Mouse (Mus musculus) midbrain, embryonic 12.5 days (tissue): Measurements from ENCODE around the gene Cd44. TPM values are rescaled to one million over a fixed set of nuclear protein-coding genes. Genes with fewer than 3 reads are reported as not detected.

ENCODE experiments used
- ATAC-seq: fragments of 200-750 bp; cut with Nextera tagmentation; 2 replicates; pipeline ENCODE4 v1.8.0; 2017; ENCODE audit warnings: low read depth, moderate TSS enrichment, moderate library complexity; ENCODE audit not compliant: low FRiP score
- H3K27ac ChIP-seq: fragments of 300-500 bp; sonication (generic); replicated peaks from 2 replicates; pipeline ENCODE4 v1.5.1; 2016; ENCODE audit warnings: mild to moderate bottlenecking
- H3K27me3 ChIP-seq: fragments of 300-500 bp; sonication (generic); 2 replicates; pipeline ENCODE4 v1.6.1; 2016; ENCODE audit warnings: mild to moderate bottlenecking
- H3K36me3 ChIP-seq: fragments of 300-500 bp; sonication (generic); 2 replicates; pipeline ENCODE4 v1.6.1; 2016
- H3K4me1 ChIP-seq: fragments of 300-500 bp; sonication (generic); 2 replicates; pipeline ENCODE4 v1.6.1; 2016
- H3K4me2 ChIP-seq: fragments of 300-500 bp; sonication (generic); replicated peaks from 2 replicates; pipeline ENCODE4 v1.6.1; 2016; ENCODE audit warnings: mild to moderate bottlenecking, moderate library complexity
- H3K4me3 ChIP-seq: fragments of 300-500 bp; sonication (generic); 2 replicates; pipeline ENCODE4 v1.5.1; 2016; ENCODE audit warnings: mild to moderate bottlenecking
- H3K9ac ChIP-seq: fragments of 300-500 bp; sonication (generic); replicated peaks from 2 replicates; pipeline ENCODE4 v1.6.1; 2016; ENCODE audit warnings: mild to moderate bottlenecking, moderate library complexity
- H3K9me3 ChIP-seq: fragments of 300-500 bp; sonication (generic); 2 replicates; pipeline ENCODE4 v1.6.1; 2016; ENCODE audit warnings: mild to moderate bottlenecking
- WGBS: fragments of 180-500 bp; shearing (Covaris S2); methylation state at CpG from one replicate; pipeline ENCODE4 v1.1.7; 2016; 5-methylcytosine and 5-hydroxymethylcytosine counted together
- polyA plus RNA-seq: library from polyadenylated mRNA; unstranded; fragments of >200 nt; fragmentation: Nextera tagmentation; extraction: Ambion mirVana; gene quantifications from 2 replicates; pipeline ENCODE4 v1.2.1, GENCODE M21; 2016

The Cd44 gene
- polyA plus RNA-seq, 1 experiment from 2014 or later: 3.0 TPM

- peaks cover 23% of the 10 kb centered on the region for H3K36me3 ChIP-seq
- no peak overlapping the region for H3K4me2 ChIP-seq
- no peak for ATAC-seq
- no peaks in the 10 kb centered on the region for H3K9me3 ChIP-seq
- 96% methylated on average over 1 of the region's 1 CpGs for WGBS
- H3K9ac ChIP-seq: no peak overlapping the region
- H3K27ac ChIP-seq: no peak overlapping the region
- no peak overlapping the region for H3K4me3 ChIP-seq
- H3K27me3 ChIP-seq: no peaks in the 10 kb centered on the region
- H3K4me1 ChIP-seq: no peaks in the 10 kb centered on the region
Measured at GRCm38 (mm10) chr2:102771304-102771703, 130.2 kb downstream of the Cd44 start.

GRCm38 (mm10) chr2:102768267-102768666 is 133.2 kb downstream of the Cd44 start:
- no peak overlapping the region for H3K4me3 ChIP-seq
- ATAC-seq: no peak
- no peaks in the 10 kb centered on the region for H3K4me1 ChIP-seq
- H3K27ac ChIP-seq: no peak overlapping the region
- WGBS: 79% methylated on average over 3 of the region's 3 CpGs
- H3K4me2 ChIP-seq: no peak overlapping the region
- H3K9ac ChIP-seq: no peak overlapping the region
- no peaks in the 10 kb centered on the region for H3K9me3 ChIP-seq
- peaks cover 30% of the 10 kb centered on the region for H3K36me3 ChIP-seq
- H3K27me3 ChIP-seq: no peaks in the 10 kb centered on the region

- ATAC-seq: no peak
- H3K9me3 ChIP-seq: no peaks in the 10 kb centered on the region
- no peaks in the 10 kb centered on the region for H3K27me3 ChIP-seq
- H3K36me3 ChIP-seq: peaks cover 41% of the 10 kb centered on the region
- no peak overlapping the region for H3K9ac ChIP-seq
- no peak overlapping the region for H3K4me3 ChIP-seq
- WGBS: 90% methylated on average over 8 of the region's 8 CpGs
- H3K4me2 ChIP-seq: no peak overlapping the region
- H3K4me1 ChIP-seq: no peaks in the 10 kb centered on the region
- no peak overlapping the region for H3K27ac ChIP-seq
Measured at GRCm38 (mm10) chr2:102764602-102765374, 136.7 kb downstream of the Cd44 start.

- H3K4me1 ChIP-seq: no peaks in the 10 kb centered on the region
- H3K27ac ChIP-seq: no peak overlapping the region
- peaks cover 35% of the 10 kb centered on the region; the same call in 1 of the 2 replicates for H3K36me3 ChIP-seq
- H3K4me3 ChIP-seq: no peak overlapping the region
- WGBS: 83% methylated on average over 2 of the region's 2 CpGs
- no peak overlapping the region for H3K9ac ChIP-seq
- H3K9me3 ChIP-seq: no peaks in the 10 kb centered on the region
- ATAC-seq: no peak
- no peaks in the 10 kb centered on the region for H3K27me3 ChIP-seq
- no peak overlapping the region for H3K4me2 ChIP-seq
Measured at GRCm38 (mm10) chr2:102763991-102764390, 137.5 kb downstream of the Cd44 start.

- no peak overlapping the region for H3K9ac ChIP-seq
- H3K36me3 ChIP-seq: peaks cover 29% of the 10 kb centered on the region; the same call in 1 of the 2 replicates
- H3K9me3 ChIP-seq: no peaks in the 10 kb centered on the region
- H3K4me1 ChIP-seq: no peaks in the 10 kb centered on the region
- WGBS: 89% methylated on average over 3 of the region's 3 CpGs
- no peaks in the 10 kb centered on the region for H3K27me3 ChIP-seq
- H3K4me2 ChIP-seq: no peak overlapping the region
- ATAC-seq: no peak
- no peak overlapping the region for H3K27ac ChIP-seq
- no peak overlapping the region for H3K4me3 ChIP-seq
Measured at GRCm38 (mm10) chr2:102763176-102763575, 138.3 kb downstream of the Cd44 start.

Other genes with a start within 250 kb of the Cd44 start
- gene Slc1a2, start 243.0 kb downstream of the Cd44 start, polyA plus RNA-seq: 20.6 and 25.7 TPM in 2 replicates
- 48.3 and 50.9 TPM in 2 replicates for gene Pdhx, start 171.8 kb upstream of the Cd44 start, polyA plus RNA-seq
- 47.5 and 51.1 TPM in 2 replicates for gene Apip, start 172.0 kb upstream of the Cd44 start, polyA plus RNA-seq